Mouse (Mus musculus): Measurements from ENCODE around the gene Ckmt1. TPM values are rescaled to one million over a fixed set of nuclear protein-coding genes. Genes with fewer than 3 reads are reported as not detected.

Ckmt1 gene
- total RNA-seq, 1 experiment from 2014 or later, result not detected

DNA sequence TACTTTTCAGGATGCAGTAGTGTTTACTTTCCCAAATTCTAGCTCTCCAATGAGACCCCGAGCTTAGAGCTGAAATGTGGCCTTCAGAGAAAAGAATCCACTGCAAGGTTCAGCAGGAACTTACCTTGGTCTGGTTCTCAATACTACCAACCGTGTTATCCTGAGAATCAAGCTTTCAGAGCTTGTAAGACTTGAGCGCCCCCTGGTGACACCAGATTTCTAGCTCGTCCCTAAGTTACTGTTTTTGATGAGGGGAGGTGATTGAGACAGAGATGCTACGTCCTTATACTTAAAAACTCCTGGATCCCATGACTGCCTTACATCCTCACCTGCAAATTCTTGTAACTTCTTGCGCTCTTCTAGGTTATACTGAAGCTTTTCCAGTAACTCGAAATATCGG is 39.1 kb downstream of the Ckmt1 start:
- peak; percentile 53; the same call in 1 of the 2 replicates for ATAC-seq (replicated peaks; ENCODE audit: insufficient number of reproducible peaks, low FRiP score, low TSS enrichment, poor library complexity, severe bottlenecking)

DNA sequence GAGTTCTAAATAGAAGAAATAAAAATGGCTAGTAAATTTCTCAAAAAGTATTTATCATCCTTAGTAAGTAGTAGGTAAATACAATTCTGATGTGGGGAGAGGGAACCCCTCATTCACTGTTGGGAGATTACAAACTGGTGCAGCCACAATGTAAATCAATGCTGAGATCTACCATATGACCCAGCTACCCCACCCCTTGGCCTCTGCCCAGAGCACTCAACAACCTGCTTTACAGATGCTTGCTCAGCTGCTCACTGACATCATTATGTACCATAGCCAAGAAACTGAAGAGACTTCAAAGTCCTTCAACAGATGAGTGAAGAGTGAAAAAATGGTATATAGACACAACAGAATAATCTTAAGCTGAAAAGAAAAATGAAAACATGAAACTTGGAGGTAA is 45.8 kb downstream of the Ckmt1 start:
- ATAC-seq (replicated peaks; ENCODE audit: insufficient number of reproducible peaks, low FRiP score, low TSS enrichment, poor library complexity, severe bottlenecking), result no peak

DNA sequence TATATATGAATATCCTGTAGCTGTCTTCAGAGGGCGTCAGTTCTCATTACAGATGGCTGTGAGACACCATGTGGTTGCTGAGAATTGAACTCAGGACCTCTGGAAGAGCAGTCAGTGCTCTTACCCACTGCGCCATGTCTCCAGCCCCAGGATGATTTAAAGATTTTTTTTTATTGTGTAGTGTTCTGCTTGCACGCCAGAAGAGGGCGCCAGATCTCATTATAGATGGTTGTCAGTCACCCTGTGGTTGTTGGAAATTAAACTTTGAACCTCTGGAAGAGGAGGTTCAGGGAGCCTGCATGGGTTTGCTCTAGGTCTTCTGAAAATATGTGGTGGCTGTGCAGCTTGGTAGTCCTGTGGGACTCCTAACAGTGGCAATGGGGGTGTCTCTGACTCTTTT is 50.6 kb downstream of the Ckmt1 start:
- peak; percentile 70; the same call in 1 of the 2 replicates for ATAC-seq (replicated peaks; ENCODE audit: insufficient number of reproducible peaks, low FRiP score, low TSS enrichment, poor library complexity, severe bottlenecking)

- 0 out of 2 replicates have a peak, but pooled peaks have one; percentile 1 for ATAC-seq (replicated peaks; ENCODE audit: insufficient number of reproducible peaks, low FRiP score, low TSS enrichment, poor library complexity, severe bottlenecking)
Observed at GRCm38 (mm10) chr2:121412843-121413386, 55.4 kb downstream of the Ckmt1 start.

Other genes with a start within 250 kb of the Ckmt1 start
- gene Tgm7, start 247.9 kb upstream of the Ckmt1 start, total RNA-seq (2017), result not detected in 3 replicates
- 6.5 to 11.1 TPM (median 8.5 TPM) in 3 replicates for gene Adal, start 217.3 kb upstream of the Ckmt1 start, total RNA-seq (2017)
- 5.1 to 10.4 TPM (median 6.0 TPM) in 3 replicates for gene Lcmt2, start 217.1 kb upstream of the Ckmt1 start, total RNA-seq (2017)
- 40.1 to 81.9 TPM (median 46.5 TPM) in 3 replicates for gene Tubgcp4, start 187.1 kb upstream of the Ckmt1 start, total RNA-seq (2017)
- 25.3 to 41.6 TPM (median 34.1 TPM) in 3 replicates for gene Zscan29, start 186.6 kb upstream of the Ckmt1 start, total RNA-seq (2017)
- gene Trp53bp1, start 86.3 kb upstream of the Ckmt1 start, total RNA-seq (2017), result 15.8 to 38.3 TPM (median 16.2 TPM) in 3 replicates
- 0.10 TPM in 1 of 3 replicates, not detected in the others for gene Map1a, start 68.1 kb upstream of the Ckmt1 start, total RNA-seq (2017)
- gene Ppip5k1, start 2.3 kb upstream of the Ckmt1 start, total RNA-seq (2017), result 5.3 to 11.2 TPM (median 8.9 TPM) in 3 replicates
- not detected in 3 replicates for gene Strc, start 29.5 kb downstream of the Ckmt1 start, total RNA-seq (2017)
- gene Pdia3, start 56.1 kb downstream of the Ckmt1 start, total RNA-seq (2017), result 151 to 226 TPM (median 182 TPM) in 3 replicates
- gene Catsper2, start 56.1 kb downstream of the Ckmt1 start, total RNA-seq (2017), result 2.6 to 2.7 TPM in 2 of 3 replicates, not detected in the other
- 1.8 to 4.3 TPM (median 3.0 TPM) in 3 replicates for gene Ell3, start 86.6 kb downstream of the Ckmt1 start, total RNA-seq (2017)
- gene Serf2, start 91.5 kb downstream of the Ckmt1 start, total RNA-seq (2017), result 152 to 251 TPM (median 235 TPM) in 3 replicates
- 102 to 176 TPM (median 115 TPM) in 3 replicates for gene Hypk, start 95.6 kb downstream of the Ckmt1 start, total RNA-seq (2017)
- 6.2 to 6.5 TPM (median 6.3 TPM) in 3 replicates for gene Serinc4, start 99.1 kb downstream of the Ckmt1 start, total RNA-seq (2017)
- gene Mfap1b, start 116.4 kb downstream of the Ckmt1 start, total RNA-seq (2017), result 89.4 to 102 TPM (median 99.0 TPM) in 3 replicates
- 80.7 to 102 TPM (median 84.5 TPM) in 3 replicates for gene Mfap1a, start 149.0 kb downstream of the Ckmt1 start, total RNA-seq (2017)
- gene Wdr76, start 149.0 kb downstream of the Ckmt1 start, total RNA-seq (2017), result 8.2 to 13.5 TPM (median 10.6 TPM) in 3 replicates

Data from monocyte, adult 5-6 weeks (primary cell).